Mouse (Mus musculus) B cell, adult 62 days (primary cell): Measurements from ENCODE around the gene Vmn1r53. TPM values are rescaled to one million over a fixed set of nuclear protein-coding genes. Genes with fewer than 3 reads are reported as not detected.

ENCODE experiments used
- total RNA-seq: library from RNA; stranded (reverse); gene quantifications from 4 replicates; pipeline ENCODE4 v1.2.4, GENCODE M21; 2023

Vmn1r53 gene
- not detected in 4 replicates for total RNA-seq

GRCm38 (mm10) chr6:90224338-90224737 is at the start of gene Vmn1r53:
Vmn1r53 (minus strand) TSS chr6:90224438.

GRCm38 (mm10) chr6:90246000-90246399 is 21.8 kb upstream of the Vmn1r53 start, which contains the start of gene Vmn1r54:
Vmn1r54 (plus strand) TSS chr6:90246300.

GRCm38 (mm10) chr6:90202493-90202892 is 21.7 kb downstream of the Vmn1r53 start, which contains the start of gene V1ra8:
V1ra8 (plus strand) TSS chr6:90202793.

GRCm38 (mm10) chr6:90174508-90174907 is 49.7 kb downstream of the Vmn1r53 start, which contains the start of gene Vmn1r52:
Vmn1r52 (plus strand) TSS chr6:90174808.

Other genes with a start within 250 kb of the Vmn1r53 start
- gene Vmn1r47, start 208.3 kb downstream of the Vmn1r53 start, total RNA-seq = not detected in 4 replicates
- not detected in 4 replicates for gene Vmn1r48, start 187.6 kb downstream of the Vmn1r53 start, total RNA-seq
- gene Vmn1r49, start 145.9 kb downstream of the Vmn1r53 start, total RNA-seq = not detected in 4 replicates
- gene Vmn1r50, start 123.0 kb downstream of the Vmn1r53 start, total RNA-seq = not detected in 4 replicates
- gene Vmn1r51, start 101.8 kb downstream of the Vmn1r53 start, total RNA-seq = not detected in 4 replicates
- gene Vmn1r52, start 49.6 kb downstream of the Vmn1r53 start, total RNA-seq = not detected in 4 replicates
- gene V1ra8, start 21.6 kb downstream of the Vmn1r53 start, total RNA-seq = not detected in 4 replicates
- not detected in 4 replicates for gene Vmn1r54, start 21.9 kb upstream of the Vmn1r53 start, total RNA-seq
- not detected in 4 replicates for gene BC048671, start 76.8 kb upstream of the Vmn1r53 start, total RNA-seq
- gene Chst13, start 100.7 kb upstream of the Vmn1r53 start, total RNA-seq = not detected in 4 replicates
- gene Uroc1, start 108.8 kb upstream of the Vmn1r53 start, total RNA-seq = not detected in 4 replicates
- gene Zxdc, start 145.1 kb upstream of the Vmn1r53 start, total RNA-seq = 24.9 to 30.4 TPM (median 29.5 TPM) in 4 replicates
- not detected in 4 replicates for gene Cfap100, start 204.4 kb upstream of the Vmn1r53 start, total RNA-seq
- gene Klf15, start 238.1 kb upstream of the Vmn1r53 start, total RNA-seq = not detected in 4 replicates